Mouse (Mus musculus) ovary, adult 18-20 months (tissue): ENCODE results near the gene Arvcf.

Source experiments
- DNase-seq: peaks from one replicate; pipeline ENCODE4 v3.0.0; 2022; ENCODE audit warnings: low spot score, mixed read lengths

Arvcf gene

DNA sequence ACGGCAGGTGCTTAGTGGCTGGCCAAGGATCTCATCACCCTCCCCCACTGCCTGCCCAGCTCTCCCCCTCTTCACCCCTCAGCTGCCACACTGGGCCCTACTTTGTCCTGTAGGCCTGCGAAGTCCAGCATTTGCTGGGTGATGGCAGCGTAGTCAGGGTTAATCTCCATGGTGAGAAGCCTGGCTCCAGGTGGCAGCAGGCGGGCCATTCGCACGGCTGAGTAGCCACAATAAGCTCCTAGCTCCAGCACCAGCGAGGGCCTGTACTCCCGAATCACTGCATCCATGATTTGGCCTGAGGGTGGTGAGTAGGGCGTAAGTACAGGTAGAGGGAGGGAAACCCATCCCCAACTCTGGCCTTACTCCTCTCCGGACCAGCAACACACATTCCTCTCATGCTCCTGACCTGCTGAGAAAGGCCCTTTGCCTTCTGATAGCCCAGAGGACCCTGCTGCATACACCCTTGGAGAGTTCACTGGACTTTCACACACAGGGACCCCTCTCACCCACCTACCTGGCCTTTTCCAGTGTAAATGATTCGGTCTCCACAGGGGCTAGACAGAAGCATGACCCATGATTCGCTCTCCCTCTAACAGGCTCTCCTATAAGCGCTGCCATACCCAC lies 63.2 kb downstream of the Arvcf start:
- no peak for DNase-seq

DNA sequence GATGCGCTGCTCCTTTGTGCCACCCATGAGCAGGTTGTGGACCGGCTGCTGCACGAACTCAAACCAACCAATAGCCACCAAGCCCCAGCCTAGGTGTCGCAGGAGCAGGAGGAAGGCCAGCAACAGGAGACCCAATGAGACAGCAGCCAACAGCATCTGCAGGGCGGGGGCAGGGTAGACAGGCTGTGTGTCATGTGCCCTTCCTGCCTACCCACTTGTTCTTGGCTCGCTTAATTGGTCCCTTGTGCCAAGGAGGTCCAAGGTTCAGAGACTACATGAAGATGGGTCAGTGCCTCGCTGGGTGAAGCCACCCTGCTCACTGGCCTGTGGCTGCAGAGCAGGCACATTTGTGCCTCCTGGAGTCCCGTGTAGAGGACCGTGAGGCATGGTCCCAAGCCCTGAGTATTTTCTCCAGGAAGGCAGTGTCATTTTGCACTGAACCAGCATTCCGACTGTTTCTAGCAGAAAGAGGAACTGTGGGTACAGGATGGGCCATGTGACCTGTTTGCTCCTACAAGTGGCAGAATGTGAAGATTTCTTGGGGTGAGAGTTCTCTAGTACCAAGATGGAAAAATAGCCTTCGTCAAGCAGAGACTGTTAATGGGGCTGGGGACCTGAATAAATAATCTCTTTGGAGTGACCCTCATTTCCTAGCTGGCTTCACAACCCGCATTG lies 64.0 kb downstream of the Arvcf start:
- no peak for DNase-seq

DNA sequence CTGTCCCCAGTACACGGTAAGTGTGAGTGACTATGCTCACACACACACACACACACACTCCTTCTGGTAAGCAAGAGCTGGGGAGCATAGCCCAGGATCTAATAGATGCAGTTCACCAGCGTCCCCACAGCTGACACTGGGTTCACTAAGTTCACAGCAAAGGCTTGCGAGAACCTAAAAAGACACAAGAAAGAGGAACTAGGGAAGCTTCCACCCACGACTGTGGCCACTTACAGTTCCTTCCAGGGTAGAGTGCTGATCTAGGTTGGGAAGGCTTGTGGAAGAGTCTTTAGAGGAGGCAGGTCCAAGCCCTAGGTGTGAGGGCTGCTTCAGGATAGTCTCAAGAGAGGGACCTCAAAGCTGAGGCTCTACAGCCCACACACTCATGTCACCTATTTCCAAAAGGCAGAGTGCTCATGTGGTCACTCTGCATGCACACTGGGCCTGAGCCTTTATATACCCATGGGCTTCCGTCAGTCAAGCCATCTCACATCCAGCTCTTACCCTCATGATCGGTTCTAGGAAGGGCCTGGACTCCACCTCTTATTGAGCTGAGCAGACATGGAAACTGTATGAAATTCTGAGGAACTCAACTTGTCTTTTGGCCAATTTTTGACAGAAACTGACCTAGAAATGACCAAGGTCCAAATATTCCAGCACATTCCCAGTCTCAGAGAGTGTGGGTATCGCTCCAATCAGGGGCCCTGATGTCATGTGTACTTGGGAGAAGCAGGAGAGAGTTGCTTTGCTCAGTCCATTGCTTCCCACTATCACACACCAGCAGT lies 65.2 kb downstream of the Arvcf start:
- DNase-seq: no peak

DNA sequence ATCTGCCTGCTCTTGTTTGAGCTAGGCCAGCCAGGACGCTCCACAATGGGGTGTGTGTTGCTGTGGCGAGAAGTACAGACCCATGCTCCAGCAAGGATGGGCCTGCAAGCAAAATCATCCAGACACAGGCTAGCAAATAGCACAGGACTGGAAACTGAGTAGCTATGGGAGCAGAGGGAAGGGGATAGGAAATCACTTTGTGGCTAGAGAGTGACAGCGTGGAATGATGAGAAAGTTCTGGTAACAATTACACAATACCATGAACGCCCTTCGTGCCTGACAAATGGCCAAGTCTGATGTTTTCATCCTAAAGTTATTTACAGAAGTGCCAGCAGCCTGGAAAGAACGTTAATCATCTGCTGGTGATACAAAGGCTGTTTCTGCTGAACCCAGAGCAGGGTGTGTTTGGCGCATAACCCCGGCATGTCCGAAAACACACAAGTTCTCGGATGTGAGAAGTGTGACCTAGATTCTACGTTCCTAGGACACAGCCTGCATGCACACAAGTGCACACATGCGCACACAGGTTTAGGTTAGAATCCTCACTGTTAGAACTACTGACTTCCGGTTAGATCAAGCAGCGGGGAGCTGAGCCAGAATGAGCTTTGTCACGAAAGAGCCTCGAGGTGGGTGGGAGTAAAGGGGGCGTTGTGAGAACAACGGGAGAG lies 68.2 kb downstream of the Arvcf start:
- DNase-seq: no peak

DNA sequence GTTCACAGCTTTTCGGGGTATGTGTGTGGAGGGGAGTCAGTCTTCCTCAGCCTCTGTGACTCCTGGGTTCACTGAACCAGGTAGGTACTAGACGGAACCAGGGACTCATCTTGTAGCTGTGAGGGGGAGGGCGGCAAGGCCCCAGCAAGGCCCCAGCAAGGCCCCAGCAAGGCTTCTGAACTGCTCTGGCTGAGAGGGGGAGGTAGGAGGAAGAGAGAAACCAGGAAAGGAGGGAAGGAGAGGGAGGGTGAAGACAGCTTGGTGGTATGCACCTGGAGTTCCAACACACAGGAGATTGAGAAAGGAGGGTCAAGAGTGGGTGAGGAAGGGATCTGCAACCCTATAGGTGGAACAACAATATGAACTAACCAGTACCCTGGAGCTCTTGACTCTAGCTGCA lies 68.9 kb downstream of the Arvcf start:
- DNase-seq: no peak

DNA sequence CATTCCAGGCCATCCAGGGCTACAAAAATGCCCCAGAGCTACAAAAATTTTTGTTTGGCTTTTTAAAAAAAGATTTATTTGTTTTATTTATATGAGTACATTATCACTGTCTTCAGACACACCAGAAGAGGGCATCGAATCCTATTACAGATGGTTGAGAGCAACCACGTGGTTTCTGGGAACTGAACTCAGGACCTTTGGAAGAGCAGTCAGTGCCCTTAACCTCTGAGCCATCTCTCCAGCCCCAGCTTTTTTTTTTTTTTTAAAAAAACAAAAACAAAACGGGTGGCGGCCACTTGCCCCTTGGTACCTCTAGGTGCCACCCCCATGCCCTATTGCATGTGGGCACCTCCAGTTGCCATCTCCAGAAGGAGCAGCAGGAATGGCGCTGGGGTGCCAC lies 69.5 kb downstream of the Arvcf start:
- DNase-seq: no peak

DNA sequence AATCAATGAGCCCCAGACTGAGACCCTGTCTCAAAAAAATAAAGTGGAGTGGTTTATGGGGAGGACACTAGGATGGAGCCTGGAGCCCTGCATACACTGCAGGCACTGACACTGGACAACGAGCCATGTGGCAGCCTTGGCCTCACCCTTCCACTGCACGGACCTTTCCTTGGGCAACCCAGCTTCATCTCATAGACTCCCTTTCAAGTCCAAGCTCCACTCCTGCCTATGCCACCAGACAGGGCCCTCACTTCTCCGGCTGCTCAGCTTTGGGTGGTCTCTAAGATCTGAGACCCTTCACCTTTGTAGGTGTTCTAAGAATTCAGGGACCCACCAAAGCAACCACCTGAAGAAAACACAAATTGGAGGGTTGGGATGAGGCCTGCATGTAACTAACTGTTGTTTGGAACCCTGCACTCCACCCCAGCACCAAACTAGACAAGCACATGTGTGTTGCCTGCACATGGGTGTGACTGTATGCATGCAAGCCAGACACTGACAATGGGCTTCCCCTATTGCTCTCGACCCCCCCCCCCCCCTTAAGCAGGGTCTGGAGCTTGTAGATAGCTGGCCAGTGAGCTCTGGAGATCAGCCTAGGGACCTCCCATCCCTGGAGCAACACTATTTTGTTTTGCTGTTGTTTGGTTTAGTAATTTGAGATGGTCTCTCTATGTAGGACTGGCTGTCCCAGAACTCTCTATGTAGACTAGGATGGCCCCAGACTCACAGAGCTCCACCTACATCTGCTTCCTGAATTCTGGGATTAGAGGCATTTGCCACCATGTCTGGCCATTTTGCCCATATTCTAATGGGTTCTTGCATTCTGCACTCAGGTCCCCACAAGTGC lies 71.0 kb downstream of the Arvcf start:
- DNase-seq: no peak

DNA sequence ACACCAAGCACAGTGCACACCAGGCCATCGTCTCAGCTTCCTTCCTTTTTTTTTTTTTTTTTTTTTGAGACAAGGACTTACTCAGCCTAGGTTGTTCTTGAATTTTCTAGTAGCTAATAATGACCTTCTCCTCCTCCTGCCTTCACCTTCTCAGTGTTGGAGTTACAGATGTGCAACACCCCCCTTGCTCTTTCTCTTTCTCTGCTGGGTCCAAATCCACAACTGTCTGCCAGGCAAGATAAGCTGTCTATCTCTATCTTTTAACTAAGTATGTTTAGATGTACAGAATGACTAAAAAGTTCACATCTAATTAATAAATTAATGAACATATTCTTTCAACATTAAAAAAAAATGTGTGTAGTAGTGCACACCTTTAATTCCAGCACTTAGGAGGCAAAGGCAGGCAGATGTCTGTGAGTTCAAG lies 71.6 kb downstream of the Arvcf start:
- DNase-seq: no peak

DNA sequence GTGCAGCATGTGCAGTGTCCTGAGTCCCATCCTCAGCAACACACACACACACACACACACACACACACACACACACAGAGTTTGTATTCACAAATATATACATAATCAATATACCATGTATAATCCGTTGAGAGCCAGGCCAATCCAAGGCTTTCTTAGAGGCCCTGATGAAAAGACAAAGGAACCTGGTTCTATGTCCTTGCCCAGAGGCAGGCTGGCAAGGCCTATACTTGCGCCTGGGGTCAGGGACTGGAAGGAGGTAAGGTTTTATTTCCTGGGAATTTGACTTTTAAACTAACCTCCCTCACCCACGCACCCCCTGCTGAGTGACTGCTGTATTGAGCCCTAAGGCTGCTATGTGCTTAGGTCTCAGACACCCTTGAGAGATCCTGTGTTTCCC lies 72.6 kb downstream of the Arvcf start:
- DNase-seq: no peak

DNA sequence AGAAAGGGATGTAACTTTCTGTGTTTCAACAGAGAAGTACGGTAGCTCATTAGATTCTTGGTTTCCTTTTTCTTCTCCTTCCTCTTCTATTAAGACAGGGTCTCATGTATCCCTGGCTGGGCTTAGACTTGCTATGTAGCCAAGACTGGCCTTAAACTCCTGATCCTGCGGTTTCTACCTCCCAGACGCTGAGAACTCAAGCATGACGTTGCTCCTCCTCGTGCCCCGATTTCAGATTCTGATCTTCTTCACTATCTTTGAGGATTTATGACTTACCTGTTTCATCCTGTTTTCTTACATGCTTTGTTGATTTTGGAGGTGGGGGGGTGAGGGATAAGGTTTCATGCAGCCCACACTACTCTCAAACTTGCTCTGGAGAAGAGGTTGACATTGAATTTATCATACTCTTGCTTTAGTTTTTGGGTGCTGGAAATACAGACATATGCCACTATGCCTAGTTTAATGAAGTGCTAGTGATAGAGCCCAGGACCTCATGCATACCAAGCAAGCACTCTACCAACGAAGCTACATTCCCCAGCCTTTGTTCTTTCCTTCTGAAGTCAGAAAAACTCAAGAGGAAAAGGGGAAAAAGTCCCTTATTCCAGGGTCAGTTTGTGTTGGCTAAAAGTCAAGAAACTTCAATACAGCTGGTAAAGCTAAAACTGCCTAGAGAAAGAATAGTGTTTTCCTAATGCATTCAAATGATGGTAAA lies 75.4 kb downstream of the Arvcf start:
- DNase-seq: no peak

DNA sequence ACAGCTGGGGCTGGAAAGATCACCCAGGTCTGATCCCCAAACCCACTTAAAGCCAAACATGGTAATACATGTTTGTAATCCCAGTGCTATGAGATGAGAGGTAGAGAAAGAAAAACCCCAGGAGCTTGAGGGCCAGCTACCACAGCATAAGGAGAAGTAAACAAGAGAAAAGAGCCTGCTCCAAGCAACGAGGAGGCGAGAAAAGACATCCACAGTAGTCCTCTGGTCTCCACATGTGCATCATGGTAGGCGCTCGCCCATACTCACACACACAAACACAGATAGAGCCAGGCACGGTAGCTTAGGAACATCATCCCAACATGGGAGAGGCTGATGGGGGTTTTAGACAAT lies 75.9 kb downstream of the Arvcf start:
- DNase-seq: no peak

DNA sequence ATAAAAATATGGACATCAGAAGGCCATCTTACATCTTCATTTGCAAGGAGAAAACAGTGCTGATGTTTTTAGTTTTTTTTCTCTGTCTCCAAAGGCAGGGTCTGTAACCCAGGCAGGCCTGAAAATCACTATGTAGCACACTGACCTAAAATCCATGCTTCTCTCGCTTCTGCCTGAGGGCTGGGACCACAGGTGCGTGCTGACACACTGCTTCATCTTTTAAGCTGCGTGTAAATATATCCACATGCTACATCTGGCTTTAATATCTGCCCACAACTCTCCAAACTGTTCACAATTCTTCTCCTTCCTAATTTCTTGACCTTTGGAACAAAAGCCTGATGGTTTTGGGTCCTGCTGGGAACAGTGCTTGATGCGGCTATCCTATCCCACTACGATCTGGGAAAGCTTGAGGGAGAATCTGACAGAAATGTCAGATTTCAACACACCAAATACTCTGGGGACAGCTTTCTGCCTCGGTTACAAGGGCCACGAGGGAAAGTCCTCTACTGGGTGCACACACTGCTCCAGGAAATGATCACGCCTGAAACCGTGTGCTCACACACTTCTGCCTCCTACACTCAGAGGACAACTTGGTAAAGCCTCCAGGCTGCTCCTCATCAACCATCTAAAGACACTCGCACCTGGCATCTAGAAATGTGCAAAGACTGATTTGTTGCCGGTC lies 76.5 kb downstream of the Arvcf start:
- no peak for DNase-seq

DNA sequence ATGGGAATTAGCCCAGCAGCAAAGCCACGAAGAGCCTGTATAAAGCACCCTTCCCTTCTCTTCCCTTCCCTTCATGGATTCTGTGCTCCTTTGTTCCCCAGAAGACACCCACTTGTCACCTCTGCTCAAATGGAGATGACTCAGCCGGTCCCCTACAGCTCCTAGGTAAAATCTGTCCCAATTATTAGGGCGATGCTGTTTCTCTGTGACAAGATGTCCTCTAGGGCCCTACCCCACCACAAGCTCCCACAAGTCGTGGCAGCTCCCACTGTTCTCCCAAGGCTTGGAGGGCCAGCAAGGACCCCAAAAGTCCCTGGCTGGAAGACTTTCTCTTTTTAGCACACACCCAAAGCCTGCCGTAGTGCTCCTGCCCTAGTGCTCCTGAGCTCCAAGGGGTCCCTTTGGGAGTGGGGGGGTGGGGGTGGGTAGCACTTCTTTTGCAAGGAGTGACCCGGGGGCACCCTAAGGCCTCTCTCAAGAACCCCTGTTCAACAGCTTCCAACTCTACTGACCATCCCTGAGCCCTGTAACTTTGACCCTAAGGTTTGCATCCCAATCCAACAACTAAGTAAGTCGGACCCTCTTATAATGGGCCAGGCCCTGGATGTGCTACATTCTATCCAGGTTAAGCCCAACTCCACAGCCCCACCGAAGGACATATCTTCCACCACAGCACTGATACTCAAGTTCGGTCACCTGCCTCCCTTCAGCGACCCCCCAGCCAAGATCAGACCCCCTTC lies 77.7 kb downstream of the Arvcf start:
- DNase-seq: no peak

DNA sequence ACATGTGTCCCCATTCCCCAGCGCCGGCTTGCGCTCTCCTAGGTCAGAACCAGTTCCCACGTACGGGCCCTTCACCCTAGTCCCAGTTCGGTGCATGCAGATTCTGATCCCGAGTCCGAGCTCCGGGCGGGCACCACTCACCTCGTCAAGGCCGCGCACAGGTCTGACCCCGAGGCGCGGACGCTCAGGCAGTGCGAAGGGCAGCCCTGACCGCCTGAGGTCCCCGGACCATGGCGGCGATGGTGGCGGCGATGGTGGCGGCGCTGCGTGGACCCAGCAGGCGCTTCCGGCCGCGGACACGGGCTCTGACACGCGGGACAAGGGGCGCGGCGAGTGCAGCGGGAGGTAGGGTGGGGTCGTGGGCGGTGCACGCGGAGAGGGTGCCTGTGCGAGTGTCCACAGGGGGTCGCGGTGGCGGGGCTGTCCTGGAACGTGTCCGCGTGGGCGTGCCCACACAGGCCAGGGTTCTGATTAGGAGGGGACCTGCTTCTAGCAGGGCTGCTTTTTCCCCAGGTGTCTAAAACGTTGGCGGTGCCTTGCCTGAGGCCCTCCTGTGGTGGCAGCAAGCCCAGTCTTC lies 78.3 kb downstream of the Arvcf start, which contains the start of gene Txnrd2:
TSS of gene Txnrd2 (plus strand) at position 170 of the 577 bp plus-strand sequence.
- DNase-seq: peak; percentile 48

DNA sequence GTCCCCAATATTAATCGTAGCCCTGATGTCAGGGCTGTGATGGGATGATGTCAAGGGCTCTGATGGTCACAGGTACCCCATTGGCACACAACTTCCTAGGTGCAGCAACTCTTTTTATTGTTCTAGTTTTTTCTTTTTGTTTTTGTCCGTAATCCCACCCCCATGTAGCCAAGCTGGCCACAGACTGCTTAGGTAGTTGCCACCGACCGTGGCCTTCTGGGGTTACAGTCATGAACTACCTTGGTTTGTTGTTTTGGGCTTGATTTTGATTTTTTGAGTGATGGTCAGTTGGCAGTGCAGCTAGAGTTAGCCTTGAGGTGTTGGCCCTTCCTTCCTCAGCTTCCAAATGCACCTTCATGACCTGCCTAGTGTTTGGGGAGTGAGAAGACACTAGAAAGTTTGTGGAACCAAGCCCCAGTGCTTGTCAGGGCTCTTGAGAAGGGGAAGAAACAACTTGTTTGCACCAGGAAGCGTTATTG lies 78.9 kb downstream of the Arvcf start, which contains the start of gene Comt:
TSS of gene Comt (minus strand) at position 51 of the 479 bp plus-strand sequence.
- no peak for DNase-seq

DNA sequence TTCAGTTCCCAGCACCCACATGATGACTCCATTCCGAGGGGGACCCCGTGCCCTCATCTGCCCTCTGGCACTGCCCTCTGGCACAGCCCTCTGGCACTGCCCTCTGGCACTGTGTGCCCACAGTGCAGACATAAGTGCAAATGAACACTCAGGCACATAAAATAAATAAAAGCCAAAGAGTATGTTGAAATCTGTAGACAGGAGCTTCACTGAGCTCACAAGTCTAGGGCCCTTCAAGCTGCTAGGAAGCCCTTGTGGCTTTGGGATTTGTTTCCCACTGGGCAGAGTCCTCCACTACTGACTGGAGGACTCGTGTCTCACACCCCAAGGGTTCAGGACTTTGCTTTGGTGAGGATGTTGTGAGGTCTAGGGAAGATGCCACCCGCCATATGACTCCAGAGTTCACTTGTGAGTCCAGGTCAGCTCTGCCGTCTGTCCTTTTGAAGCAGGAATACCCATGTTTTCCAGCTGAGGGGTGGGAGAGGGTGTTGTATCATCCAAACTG lies 80.1 kb downstream of the Arvcf start:
- DNase-seq: no peak

DNA sequence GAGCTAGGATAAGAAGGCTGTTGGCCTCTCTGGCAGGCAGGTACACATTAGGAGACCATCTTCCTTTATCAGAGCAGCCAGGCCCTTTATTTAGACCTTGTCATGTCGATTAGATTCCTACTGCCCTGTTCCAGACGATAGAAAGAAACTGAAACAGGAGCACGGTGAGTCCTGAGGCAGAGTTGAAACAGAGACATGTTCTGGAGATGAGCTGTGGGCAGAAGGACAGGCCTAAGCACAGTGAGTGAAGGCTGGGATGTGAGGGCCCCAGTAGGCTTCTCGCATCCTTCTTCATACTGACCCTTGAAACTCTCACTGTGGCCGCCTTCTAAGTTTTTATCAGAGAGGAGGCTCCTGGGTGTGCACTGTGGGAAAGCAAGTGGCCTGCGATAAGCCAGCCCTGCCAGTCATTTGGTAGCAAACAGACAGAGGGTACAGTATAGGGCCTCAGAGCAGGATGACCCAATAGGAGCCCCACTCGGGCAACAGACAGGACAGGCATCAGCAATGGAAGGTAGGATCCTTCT lies 80.6 kb downstream of the Arvcf start:
- no peak for DNase-seq

DNA sequence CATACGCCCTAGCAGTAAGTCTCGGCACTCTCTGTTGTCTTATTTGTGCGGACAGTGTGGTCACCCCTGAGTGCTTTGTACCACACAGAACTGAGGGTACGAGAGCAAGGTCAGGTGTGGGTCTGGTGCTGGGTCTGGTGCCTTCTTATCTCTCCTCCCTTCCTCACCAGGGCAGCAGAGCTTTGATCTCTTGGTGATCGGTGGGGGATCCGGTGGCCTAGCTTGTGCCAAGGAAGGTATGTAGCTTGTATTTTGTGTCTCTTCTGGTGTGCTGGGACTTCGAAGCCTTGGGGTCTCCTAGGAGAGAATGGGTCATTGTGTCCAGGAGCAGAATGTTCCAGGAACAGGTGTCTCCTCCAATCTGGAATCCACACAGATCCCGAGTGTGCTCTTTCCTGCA lies 81.7 kb downstream of the Arvcf start:
- no peak for DNase-seq
